Mouse (Mus musculus) stomach, postnatal 0 days (tissue): ENCODE results near the gene Npm1.

Source experiments
- CTCF ChIP-seq: IDR thresholded peaks from 2 replicates; pipeline ENCODE4 v1.5.1; 2016; ENCODE audit warnings: antibody characterized with exemption, low read depth, mild to moderate bottlenecking, moderate library complexity
- EP300 ChIP-seq: optimal IDR thresholded peaks from 2 replicates; pipeline ENCODE3; 2016; ENCODE audit warnings: antibody characterized with exemption

DNA sequence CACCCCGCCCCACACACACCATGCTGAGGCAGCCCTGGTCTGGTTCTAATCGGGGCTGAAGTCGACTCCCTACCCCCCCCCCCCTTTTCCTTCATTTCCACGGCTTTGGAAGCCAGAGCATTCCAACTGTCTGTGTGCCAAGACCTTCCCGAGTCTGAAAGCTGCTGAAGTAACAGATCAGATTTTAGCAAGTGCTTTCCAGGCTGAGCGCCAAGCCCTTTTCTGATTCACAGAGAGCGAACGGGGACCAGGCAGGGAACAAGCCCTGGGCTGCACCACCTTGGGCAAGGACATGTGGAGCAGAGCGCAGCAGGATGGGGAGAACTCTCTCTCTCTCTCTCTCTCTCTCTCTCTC, 16.9 kb downstream of the Npm1 start:
- no peak for TF ChIP-seq CTCF
- TF ChIP-seq EP300: no peak
